Mouse (Mus musculus) thymus, adult 2 months (tissue): ENCODE measurements around the gene Ppfia2. TPM values are rescaled to one million over a fixed set of nuclear protein-coding genes. Genes with fewer than 3 reads are reported as not detected.

ENCODE experiments used
- DNase-seq: peaks from one replicate; pipeline ENCODE4 v3.0.0; 2021
- H3K27ac ChIP-seq: fragments of 200-500 bp; 2 replicates; pipeline ENCODE4 v1.5.1; 2012; ENCODE audit warnings: low read length, control low read depth; ENCODE audit not compliant: control insufficient read depth, insufficient read depth
- H3K27me3 ChIP-seq: fragments of 200-500 bp; 2 replicates; pipeline ENCODE4 v1.6.1; 2012; ENCODE audit warnings: mild to moderate bottlenecking, low read length, moderate library complexity, mixed read lengths; ENCODE audit not compliant: control insufficient read depth, insufficient read depth
- H3K36me3 ChIP-seq: fragments of 200-500 bp; 2 replicates; pipeline ENCODE4 v1.6.1; 2012; ENCODE audit warnings: mild to moderate bottlenecking, low read length, moderate library complexity; ENCODE audit not compliant: control insufficient read depth, insufficient read depth
- H3K4me1 ChIP-seq: fragments of 200-500 bp; replicated peaks from 2 replicates; pipeline ENCODE4 v1.6.1; 2012; ENCODE audit warnings: low read length; ENCODE audit not compliant: control insufficient read depth, insufficient read depth
- H3K4me3 ChIP-seq: fragments of 200-500 bp; 2 replicates; pipeline ENCODE4 v1.5.1; 2012; ENCODE audit warnings: mild to moderate bottlenecking, low read length, control low read depth, moderate library complexity; ENCODE audit not compliant: control insufficient read depth, insufficient read depth
- CTCF ChIP-seq: fragments of 200-500 bp; IDR thresholded peaks from 2 replicates; pipeline ENCODE4 v1.5.1; 2012; ENCODE audit warnings: mild to moderate bottlenecking, control low read depth, low read length, moderate library complexity, borderline replicate concordance; ENCODE audit not compliant: control insufficient read depth, poor library complexity, insufficient read depth; ENCODE audit errors: extremely low read depth
- POLR2A ChIP-seq: fragments of 200-500 bp; IDR thresholded peaks from 2 replicates; pipeline ENCODE4 v1.6.1; 2012; ENCODE audit warnings: mild to moderate bottlenecking, low read length, control low read depth, moderate library complexity; ENCODE audit not compliant: control insufficient read depth, poor library complexity, insufficient read depth; ENCODE audit errors: extremely low read depth
- WGBS: fragments of 180-500 bp; shearing (Covaris S2); methylation state at CpG from one replicate; pipeline ENCODE4 v1.1.7; 2018; 5-methylcytosine and 5-hydroxymethylcytosine counted together
- polyA plus RNA-seq: library from polyadenylated mRNA; depleted of rRNA; stranded (reverse); fragments of >200 nt; gene quantifications from 2 replicates; pipeline ENCODE4 v1.2.3, GENCODE M21; 2012; rRNA removed

Gene Ppfia2
- polyA plus RNA-seq = 0.01 and 0.03 TPM in 2 replicates

GRCm38 (mm10) chr10:106469855-106470532 lies at the start of gene Ppfia2:
Ppfia2 (plus strand) TSS chr10:106470339.
- TF ChIP-seq CTCF (no peak), POLR2A (no peak)
- Histone ChIP-seq H3K27ac (no peak within 1 kb of the TSS), H3K27me3 (no peaks in the 10 kb centered on the region), H3K4me3 (no peak within 1 kb of the TSS), H3K36me3 (no peaks in the 10 kb centered on the region), H3K4me1 (no peaks in the 10 kb centered on the region)
- DNase-seq = no peak
- 4% methylated on average over 30 of the region's 30 CpGs for WGBS

GRCm38 (mm10) chr10:106468956-106469721 lies 1.0 kb upstream of the Ppfia2 start:
- no peak overlapping the region for H3K4me3 ChIP-seq
- no peaks in the 10 kb centered on the region for H3K27me3 ChIP-seq
- 8% methylated on average over 19 of the region's 19 CpGs for WGBS
- H3K4me1 ChIP-seq = no peaks in the 10 kb centered on the region
- no peak for DNase-seq
- H3K36me3 ChIP-seq = no peaks in the 10 kb centered on the region
- H3K27ac ChIP-seq = no peak overlapping the region
- TF ChIP-seq POLR2A (no peak), CTCF (no peak)

- H3K4me3 ChIP-seq = no peak overlapping the region
- no peaks in the 10 kb centered on the region for H3K27me3 ChIP-seq
- TF ChIP-seq POLR2A (no peak), CTCF (no peak)
- no peak for DNase-seq
- 18% methylated on average over 18 of the region's 18 CpGs for WGBS
- H3K27ac ChIP-seq = no peak overlapping the region
- no peaks in the 10 kb centered on the region for H3K4me1 ChIP-seq
- H3K36me3 ChIP-seq = no peaks in the 10 kb centered on the region
Measured at GRCm38 (mm10) chr10:106470533-106471205, 530 bp downstream of the Ppfia2 start.

GRCm38 (mm10) chr10:106509281-106510165 lies 39.4 kb downstream of the Ppfia2 start:
- WGBS = 88% methylated on average over 6 of the region's 6 CpGs
- no peaks in the 10 kb centered on the region for H3K4me1 ChIP-seq
- H3K27ac ChIP-seq = no peak overlapping the region
- DNase-seq = no peak
- no peaks in the 10 kb centered on the region for H3K36me3 ChIP-seq
- no peaks in the 10 kb centered on the region for H3K27me3 ChIP-seq
- no peak for TF ChIP-seq POLR2A
- TF ChIP-seq CTCF = no peak
- no peak overlapping the region for H3K4me3 ChIP-seq

GRCm38 (mm10) chr10:106566036-106566435 lies 95.9 kb downstream of the Ppfia2 start:
- no peak for TF ChIP-seq POLR2A
- no peak for TF ChIP-seq CTCF
- H3K4me1 ChIP-seq = no peaks in the 10 kb centered on the region
- DNase-seq = no peak
- no peaks in the 10 kb centered on the region for H3K27me3 ChIP-seq
- H3K36me3 ChIP-seq = no peaks in the 10 kb centered on the region
- H3K27ac ChIP-seq = no peak overlapping the region
- 61% methylated on average over 4 of the region's 4 CpGs for WGBS
- no peak overlapping the region for H3K4me3 ChIP-seq

GRCm38 (mm10) chr10:106585026-106585425 lies 114.9 kb downstream of the Ppfia2 start:
- no peak for DNase-seq
- Histone ChIP-seq H3K36me3 (no peaks in the 10 kb centered on the region), H3K27me3 (no peaks in the 10 kb centered on the region), H3K27ac (no peak overlapping the region), H3K4me1 (no peaks in the 10 kb centered on the region), H3K4me3 (no peak overlapping the region)
- no peak for TF ChIP-seq POLR2A
- TF ChIP-seq CTCF = no peak
- WGBS = 80% methylated on average over 4 of the region's 4 CpGs
